Mouse (Mus musculus): ENCODE measurements around the gene Dusp22.

Gene Dusp22

GRCm38 (mm10) chr13:30750461-30751303, 90.9 kb downstream of the Dusp22 start:
- no peak for DNase-seq (ENCODE audit: low spot score)

- DNase-seq (ENCODE audit: low spot score): no peak
Observed at GRCm38 (mm10) chr13:30751304-30751580, 91.4 kb downstream of the Dusp22 start.

- DNase-seq (ENCODE audit: low spot score): no peak
Observed at GRCm38 (mm10) chr13:30752581-30753187, 92.9 kb downstream of the Dusp22 start.

GRCm38 (mm10) chr13:30753441-30753840, 93.6 kb downstream of the Dusp22 start:
- no peak for DNase-seq (ENCODE audit: low spot score)

GRCm38 (mm10) chr13:30754066-30754465, 94.3 kb downstream of the Dusp22 start:
- no peak for DNase-seq (ENCODE audit: low spot score)

GRCm38 (mm10) chr13:30754825-30755476, 95.2 kb downstream of the Dusp22 start:
- no peak for DNase-seq (ENCODE audit: low spot score)

GRCm38 (mm10) chr13:30755577-30755976, 95.8 kb downstream of the Dusp22 start:
- DNase-seq (ENCODE audit: low spot score): no peak

- no peak for DNase-seq (ENCODE audit: low spot score)
Observed at GRCm38 (mm10) chr13:30755998-30756639, 96.3 kb downstream of the Dusp22 start.

- no peak for DNase-seq (ENCODE audit: low spot score)
Observed at GRCm38 (mm10) chr13:30757264-30757900, 97.6 kb downstream of the Dusp22 start.

GRCm38 (mm10) chr13:30758789-30759381, 99.1 kb downstream of the Dusp22 start:
- no peak for DNase-seq (ENCODE audit: low spot score)

GRCm38 (mm10) chr13:30760374-30761090, 100.7 kb downstream of the Dusp22 start:
- DNase-seq (ENCODE audit: low spot score): no peak
